Mouse (Mus musculus) T-helper 1 cell (primary cell): ENCODE measurements around the gene Snx30.
"Not testable (repeated sequence)": the region's sequence is repeated elsewhere in the genome, so short reads cannot be mapped to it uniquely, and the experiment has no call there.

Experiments used
- in situ Hi-C: fragments of 300-600 bp; cut with MboI, MseI; formaldehyde crosslinking; loops from one replicate; pipeline ENCODE4 v1.15.1; 2025; ENCODE audit warnings: high pct_unique_total_duplicates

Snx30 gene

DNA sequence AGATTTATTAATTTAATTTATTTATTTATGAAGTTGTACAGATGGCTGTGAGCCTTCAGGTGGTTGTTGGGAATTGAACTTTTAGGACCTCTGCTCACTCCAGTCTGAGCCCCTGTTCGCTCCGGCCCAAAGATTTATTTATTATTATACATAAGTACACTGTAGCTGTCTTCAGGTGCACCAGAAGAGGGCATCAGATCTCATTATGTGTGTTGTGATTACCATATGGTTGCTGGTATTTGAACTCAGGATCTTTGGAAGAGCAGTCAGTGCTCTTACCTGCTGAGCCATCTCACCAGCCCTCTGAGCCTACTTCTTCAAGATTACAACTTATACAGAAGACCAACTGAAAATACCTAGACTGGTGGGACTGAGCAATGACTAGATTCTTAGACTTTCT, 12.0 kb upstream of the Snx30 start:
- in situ Hi-C loops: not testable (repeated sequence)

DNA sequence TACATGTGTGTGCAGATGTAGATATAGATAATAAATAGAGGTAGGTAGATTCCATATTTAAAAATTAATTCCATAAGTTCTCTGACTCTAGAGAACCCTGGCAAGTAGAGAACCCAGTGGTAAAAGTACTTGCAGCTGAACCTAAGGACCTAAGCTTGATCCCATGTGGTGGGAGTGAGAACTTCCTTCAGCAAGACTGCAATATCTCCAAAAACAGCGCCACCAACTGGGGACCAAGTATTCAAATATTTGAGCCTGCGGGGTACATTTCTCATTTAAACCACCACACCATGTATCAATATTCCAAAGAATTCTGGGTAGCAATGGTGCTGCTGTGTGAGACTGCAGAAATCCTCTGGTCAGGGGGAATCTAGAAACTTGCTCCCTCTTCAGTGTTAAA, 11.5 kb upstream of the Snx30 start:
- in situ Hi-C loops: no loop called here

DNA sequence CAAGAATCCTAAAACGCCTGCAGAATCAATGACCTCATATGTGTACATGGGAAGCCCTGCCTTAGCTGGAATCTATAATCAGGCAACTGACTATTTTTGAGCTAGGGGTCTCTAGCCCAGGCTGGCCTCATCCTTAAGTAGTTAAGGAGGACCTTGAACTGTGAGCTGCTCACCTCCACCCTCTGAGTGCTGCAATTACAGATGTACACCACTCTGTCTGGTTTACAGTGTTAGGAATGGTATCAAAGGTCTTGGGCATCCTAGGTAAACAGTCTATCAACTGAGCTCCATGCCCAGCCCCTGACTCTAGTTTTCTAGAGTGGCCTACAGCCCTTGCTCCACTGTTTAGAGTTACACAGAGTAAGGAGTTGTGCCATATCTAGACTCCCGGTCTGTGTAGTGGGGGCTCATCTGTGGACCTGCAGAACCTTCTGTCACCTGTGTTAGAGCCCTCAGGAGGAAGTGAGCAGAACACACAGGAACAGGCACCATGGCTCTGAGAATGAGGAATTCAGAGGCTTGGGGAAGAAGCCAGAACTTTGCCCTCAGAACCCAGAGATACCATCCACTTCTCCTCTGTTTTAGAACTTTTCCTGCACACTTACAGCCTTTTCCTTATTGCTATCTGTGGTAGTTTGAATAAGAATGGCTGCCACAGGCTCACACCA, 9.7 kb upstream of the Snx30 start:
- in situ Hi-C loops: no loop called here

DNA sequence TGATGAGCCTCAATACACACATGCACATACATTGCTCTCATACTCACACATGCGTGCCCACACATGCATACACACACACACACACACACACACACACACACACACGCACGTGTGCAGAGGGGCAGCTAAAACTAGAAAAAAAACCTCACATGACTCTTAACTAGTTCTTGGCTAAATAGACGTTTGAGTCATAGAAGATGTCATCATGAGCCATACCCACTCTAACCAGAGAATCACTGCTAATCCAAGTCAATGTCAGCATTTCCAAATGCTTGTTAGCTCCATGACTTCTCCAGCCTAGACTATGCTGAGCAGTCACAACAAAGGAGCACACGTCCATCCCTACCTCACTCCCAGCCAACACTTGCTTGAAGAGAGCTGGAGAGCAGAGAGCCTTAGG, 5.5 kb upstream of the Snx30 start:
- in situ Hi-C loops: no loop called here

DNA sequence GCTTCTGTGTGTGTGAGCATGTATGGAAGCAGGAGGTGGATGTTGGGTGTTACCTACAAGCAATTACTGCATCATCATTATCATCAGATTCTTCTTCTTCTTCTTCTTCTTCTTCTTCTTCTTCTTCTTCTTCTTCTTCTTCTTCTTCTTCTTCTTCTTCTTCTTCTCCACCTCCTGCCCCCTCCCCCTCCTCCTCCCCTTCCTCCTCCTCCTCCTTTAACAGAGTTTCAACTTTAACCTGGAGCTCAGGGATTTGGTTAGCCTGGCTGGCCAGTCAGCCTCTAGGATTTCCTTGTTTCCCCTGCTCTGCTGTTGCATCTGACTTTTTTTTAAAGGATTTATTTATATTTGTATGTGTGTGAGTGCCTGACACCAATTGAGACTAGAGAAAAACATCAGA, 4.2 kb upstream of the Snx30 start, which contains the start of gene Inip:
Gene Inip (minus strand): TSS at position 101 of the 400 bp plus-strand sequence.
- in situ Hi-C loops: no loop called here

DNA sequence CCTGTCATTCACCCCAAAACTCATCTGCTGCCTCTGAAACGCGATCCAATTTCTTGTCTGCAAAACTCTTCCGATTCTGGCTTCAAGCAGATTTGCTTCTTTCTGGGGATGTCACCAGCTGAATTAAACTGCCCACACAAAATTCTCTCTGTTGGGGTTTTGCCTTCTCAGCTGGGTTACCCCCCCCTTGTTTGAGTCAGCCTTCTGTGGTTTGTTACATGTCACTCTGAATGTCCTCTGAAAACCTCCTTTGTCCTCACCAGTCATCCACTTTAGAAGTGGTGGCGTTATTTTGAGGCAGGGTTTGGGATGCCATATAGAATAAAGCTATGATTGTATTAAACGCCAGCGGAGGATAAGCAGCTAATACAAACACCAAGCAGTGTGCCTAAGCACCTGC, 3.5 kb upstream of the Snx30 start:
- in situ Hi-C loops: no loop called here

DNA sequence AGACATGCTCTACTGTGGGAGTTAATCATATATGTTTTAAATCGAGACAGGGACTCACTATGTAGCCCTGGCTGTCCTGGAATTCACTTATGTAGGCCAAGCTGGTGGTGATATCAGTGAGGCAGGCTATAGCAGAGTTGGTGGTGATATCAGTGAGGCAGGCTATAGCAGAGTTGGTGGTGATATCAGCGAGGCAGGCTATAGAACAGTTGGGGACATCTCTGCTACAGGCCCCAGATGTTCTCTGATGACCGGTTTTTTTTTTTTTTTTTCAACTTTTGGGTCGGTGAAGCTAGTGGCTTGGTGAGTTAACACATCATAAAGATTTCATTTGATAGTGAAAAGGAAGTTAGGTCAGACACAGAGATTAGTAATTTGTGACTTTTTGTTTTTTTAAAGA, 2.8 kb upstream of the Snx30 start:
- in situ Hi-C loops: no loop called here

- in situ Hi-C loops: no loop called here
Observed at GRCm38 (mm10) chr4:59803358-59803757, 2.3 kb upstream of the Snx30 start.

GRCm38 (mm10) chr4:59804754-59805153, 886 bp upstream of the Snx30 start:
- in situ Hi-C loops: no loop called here

GRCm38 (mm10) chr4:59805968-59806878, 583 bp downstream of the Snx30 start:
- in situ Hi-C loops: no loop called here

GRCm38 (mm10) chr4:59806879-59807195, 1.2 kb downstream of the Snx30 start:
- in situ Hi-C loops: no loop called here

DNA sequence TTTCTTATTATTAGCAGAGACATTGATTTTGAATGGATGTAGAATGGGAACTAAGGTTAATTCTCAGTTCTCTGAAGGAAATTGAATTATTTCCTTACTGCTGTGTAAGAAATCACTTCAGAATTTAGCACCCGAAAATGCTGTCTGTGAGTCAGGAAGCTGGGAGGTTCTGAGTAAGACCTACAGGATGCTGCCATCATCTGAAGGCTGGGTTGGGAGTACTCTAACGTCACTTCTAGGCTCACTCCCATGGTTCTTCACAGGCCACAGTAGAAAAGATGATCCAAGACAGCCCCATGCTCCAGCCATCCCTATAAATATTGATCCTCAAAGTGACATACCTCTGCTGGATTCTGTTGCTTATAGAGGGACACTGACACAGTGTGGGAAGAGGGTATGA, 1.9 kb downstream of the Snx30 start:
- in situ Hi-C loops: no loop called here

- in situ Hi-C loops: no loop called here
Observed at GRCm38 (mm10) chr4:59808396-59808795, 2.8 kb downstream of the Snx30 start.

DNA sequence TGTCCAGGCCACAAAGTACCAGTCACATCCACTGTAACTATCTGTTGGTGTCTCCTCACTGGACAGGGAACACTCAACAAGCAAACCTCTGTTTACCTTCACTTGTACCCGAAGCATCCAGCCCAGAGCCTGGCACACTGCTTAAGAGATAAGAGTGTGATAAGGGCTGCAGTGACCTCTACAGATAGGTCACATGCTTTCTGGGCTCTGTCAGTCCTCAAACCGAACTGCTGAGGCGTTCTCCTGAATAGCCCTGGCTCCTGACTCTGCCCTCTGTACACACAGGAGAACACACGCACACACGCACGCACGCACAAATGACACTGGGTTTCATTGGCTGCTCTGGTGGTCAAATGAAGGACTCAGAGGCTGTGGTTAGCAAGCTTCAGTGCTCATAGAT, 8.5 kb downstream of the Snx30 start:
- in situ Hi-C loops: no loop called here

GRCm38 (mm10) chr4:59815121-59815810, 9.6 kb downstream of the Snx30 start:
- in situ Hi-C loops: no loop called here

- in situ Hi-C loops: no loop called here
Observed at GRCm38 (mm10) chr4:59816016-59816415, 10.4 kb downstream of the Snx30 start.

- in situ Hi-C loops: no loop called here
Observed at GRCm38 (mm10) chr4:59816477-59816876, 10.8 kb downstream of the Snx30 start.

GRCm38 (mm10) chr4:59817790-59818189, 12.2 kb downstream of the Snx30 start:
- in situ Hi-C loops: no loop called here

DNA sequence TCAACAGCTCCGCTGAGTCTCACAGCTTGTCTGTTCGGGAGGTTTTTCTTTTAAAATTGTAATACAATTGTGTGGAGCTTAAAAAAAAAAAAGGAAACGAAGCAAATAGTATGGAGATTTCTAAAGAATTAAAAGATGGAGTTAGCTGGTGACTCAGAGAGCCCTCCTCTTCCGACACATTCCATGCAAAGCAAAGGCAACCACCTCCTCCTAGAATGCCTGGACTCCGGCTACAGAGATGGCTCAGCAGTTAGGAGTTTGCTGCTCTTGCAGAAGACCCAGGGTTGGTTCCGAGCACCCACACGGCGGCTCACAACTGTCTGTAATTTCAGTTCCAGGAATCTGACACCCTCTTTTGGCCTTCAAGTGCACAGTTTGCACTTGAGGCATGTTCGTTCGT, 12.9 kb downstream of the Snx30 start:
- in situ Hi-C loops: no loop called here

GRCm38 (mm10) chr4:59819054-59819472, 13.4 kb downstream of the Snx30 start:
- in situ Hi-C loops: no loop called here

- in situ Hi-C loops: no loop called here
Observed at GRCm38 (mm10) chr4:59819477-59820022, 13.9 kb downstream of the Snx30 start.

DNA sequence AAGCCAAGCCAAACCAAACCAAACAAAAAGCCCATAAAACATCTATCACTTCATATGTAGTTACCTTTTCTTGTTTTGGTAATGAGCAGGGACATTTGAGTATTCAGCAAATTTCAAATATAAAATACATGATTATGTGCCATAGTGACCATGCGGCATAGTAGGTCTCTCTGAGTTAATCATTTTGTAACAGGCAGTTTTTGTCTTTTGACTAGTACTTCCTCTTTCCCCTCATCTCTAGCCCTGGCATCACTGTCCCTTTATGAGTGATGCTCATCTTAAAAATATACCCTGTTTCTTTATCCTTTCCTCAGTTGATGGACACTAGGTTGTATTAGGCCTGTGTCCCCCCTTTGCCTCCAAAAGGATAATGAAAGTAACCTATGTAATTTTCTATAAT, 15.9 kb downstream of the Snx30 start:
- in situ Hi-C loops: no loop called here
